In the genomic region with DNA sequence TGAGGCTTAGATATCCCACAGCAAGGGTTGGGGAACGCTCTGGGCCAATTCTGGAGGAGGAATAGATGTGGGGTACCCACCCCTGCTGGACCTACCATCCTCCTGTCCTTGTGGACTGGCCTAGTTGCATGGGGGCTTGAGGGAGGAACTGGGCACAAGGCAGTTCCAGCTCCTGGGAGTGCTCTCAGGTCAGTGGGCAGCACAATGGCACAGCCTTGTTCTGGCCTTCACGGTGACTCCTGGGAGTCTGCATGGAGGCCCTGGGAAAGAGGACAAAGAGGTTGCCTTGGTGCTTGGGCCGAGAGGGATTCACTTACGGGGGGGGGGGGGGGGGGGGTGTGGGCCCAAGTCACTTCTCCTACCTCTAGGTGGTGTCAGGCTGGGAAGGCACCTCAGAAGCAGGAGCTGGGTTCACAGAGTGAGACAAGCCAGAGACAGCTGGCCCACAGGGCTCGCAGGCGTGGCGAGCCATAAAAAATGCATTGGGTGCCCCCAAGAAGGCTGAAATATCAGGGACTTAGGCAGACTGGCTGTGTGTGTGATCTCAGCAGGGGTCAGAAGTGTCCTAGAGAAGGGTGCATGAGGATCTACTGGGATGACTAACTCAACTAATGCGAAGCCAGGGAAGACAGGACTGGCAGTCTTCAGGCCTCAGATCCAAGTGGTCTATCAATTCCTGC, we compare ENCODE assay signal across 8 mouse cellular contexts.
DNase-seq lines count a peak whose midpoint lies in the region; ATAC-seq and TF ChIP-seq lines count a peak whose summit lies in the region.

No protein-coding gene starts in this region.

- H3K4me3 ChIP-seq in cortical plate, adult 2 months (ENCODE audit: insufficient read depth, low read length) = no peak overlapping the region
- peak overlapping the region; percentile 22 for H3K4me3 ChIP-seq in hindbrain, embryonic 12.5 days
- H3K4me3 ChIP-seq in liver, embryonic 16.5 days (ENCODE audit: low read depth, low read length) = no peak overlapping the region
- peak overlapping the region; percentile 47 for H3K4me3 ChIP-seq in stomach, embryonic 16.5 days (replicated peaks; ENCODE audit: low read length)

- H3K27ac ChIP-seq in cortical plate, adult 2 months (ENCODE audit: insufficient read depth, low read length) = peak overlapping the region; percentile 100
- peak overlapping the region; percentile 100 for H3K27ac ChIP-seq in hindbrain, embryonic 12.5 days
- peak overlapping the region; percentile 37; the same call in 1 of the 2 replicates for H3K27ac ChIP-seq in liver, embryonic 16.5 days (ENCODE audit: low read length)
- H3K27ac ChIP-seq in stomach, embryonic 16.5 days (ENCODE audit: low read length) = peak overlapping the region; percentile 100

- peak; percentile 74 for DNase-seq in retina, postnatal 1 day
- no peak for DNase-seq in retina, embryonic 14.5 days (ENCODE audit: low spot score)
- no peak for DNase-seq in left cerebral cortex, postnatal 36 days (ENCODE audit: low spot score in 2 of 2)

- peaks cover 25% of the 10 kb centered on the region for H3K4me1 ChIP-seq in cortical plate, adult 2 months (ENCODE audit: control insufficient read depth, insufficient read depth, low read length)
- peaks cover 91% of the 10 kb centered on the region for H3K4me1 ChIP-seq in hindbrain, embryonic 12.5 days
- H3K4me1 ChIP-seq in liver, embryonic 16.5 days (ENCODE audit: control insufficient read depth, low read depth, low read length) = peaks cover 26% of the 10 kb centered on the region
- peaks cover 74% of the 10 kb centered on the region for H3K4me1 ChIP-seq in stomach, embryonic 16.5 days (ENCODE audit: control insufficient read depth, insufficient read depth, low read length)

- TF ChIP-seq POLR2A in cortical plate, adult 2 months (IDR thresholded peaks at IDR 0.05; ENCODE audit: extremely low read depth, insufficient read depth, low read length) = no peak

- peak overlapping the region; percentile 57 for H3K4me2 ChIP-seq in hindbrain, embryonic 12.5 days (replicated peaks)
- H3K4me2 ChIP-seq in liver, embryonic 16.5 days (ENCODE audit: low read depth, low read length) = no peak overlapping the region
- peak overlapping the region; percentile 78 for H3K4me2 ChIP-seq in stomach, embryonic 16.5 days (ENCODE audit: low read depth, low read length)

- H3K27me3 ChIP-seq in hindbrain, embryonic 12.5 days = no peaks in the 10 kb centered on the region
- peaks cover 29% of the 10 kb centered on the region for H3K27me3 ChIP-seq in liver, embryonic 16.5 days (ENCODE audit: control insufficient read depth, insufficient read depth, low read depth, low read length)
- H3K27me3 ChIP-seq in stomach, embryonic 16.5 days (ENCODE audit: control insufficient read depth, insufficient read depth, low read length) = no peaks in the 10 kb centered on the region

- H3K36me3 ChIP-seq in hindbrain, embryonic 12.5 days = no peaks in the 10 kb centered on the region
- H3K36me3 ChIP-seq in liver, embryonic 16.5 days (ENCODE audit: control insufficient read depth, insufficient read depth) = no peaks in the 10 kb centered on the region
- H3K36me3 ChIP-seq in stomach, embryonic 16.5 days (ENCODE audit: control insufficient read depth, insufficient read depth, low read length) = no peaks in the 10 kb centered on the region

- H3K9me3 ChIP-seq in hindbrain, embryonic 12.5 days (replicated peaks) = no peaks in the 10 kb centered on the region
- no peaks in the 10 kb centered on the region for H3K9me3 ChIP-seq in liver, embryonic 16.5 days (replicated peaks; ENCODE audit: control insufficient read depth, low read length)
- H3K9me3 ChIP-seq in stomach, embryonic 16.5 days (replicated peaks; ENCODE audit: control insufficient read depth, low read length) = no peaks in the 10 kb centered on the region

- intact Hi-C loops in left cerebral cortex, postnatal 36 days (cut with DNase I) = loop anchor here (2.0 to 5.0 kb wide), 7 partner anchors 27 to 247 kb away; partner anchors contain the start of genes Cstad and Ier5l

- 18% methylated on average over 8 of the region's 8 CpGs for WGBS in hindbrain, embryonic 12.5 days
- WGBS in liver, embryonic 16.5 days (ENCODE audit: insufficient replicate concordance) = 46% methylated on average over 7 of the region's 8 CpGs
- WGBS in stomach, embryonic 16.5 days = 20% methylated on average over 8 of the region's 8 CpGs

- ATAC-seq in hindbrain, embryonic 12.5 days (ENCODE audit: low FRiP score) = no peak
- no peak for ATAC-seq in liver, embryonic 16.5 days (ENCODE audit: low read depth)
- ATAC-seq in stomach, embryonic 16.5 days (ENCODE audit: insufficient read depth, low FRiP score) = no peak
- ATAC-seq in megakaryocyte progenitor cell, adult 5-6 weeks (replicated peaks; ENCODE audit: poor library complexity) = no peak

- H3K9ac ChIP-seq in hindbrain, embryonic 12.5 days = peak overlapping the region; percentile 74
- H3K9ac ChIP-seq in liver, embryonic 16.5 days (ENCODE audit: low read depth, low read length) = no peak overlapping the region
- peak overlapping the region; percentile 87 for H3K9ac ChIP-seq in stomach, embryonic 16.5 days (ENCODE audit: low read length)

- no peak for TF ChIP-seq CTCF in cortical plate, adult 2 months (IDR thresholded peaks at IDR 0.05; ENCODE audit: extremely low read depth, insufficient read depth, low read length)

Comparison
In these comparisons a context has a peak if more than half of its experiments do, and no peak if none do; other contexts are left out.
1. H3K27ac ChIP-seq: peak in every context shown above with its lines; median percentile 100 in cortical plate, adult 2 months; 100 in hindbrain, embryonic 12.5 days; 100 in stomach, embryonic 16.5 days; 37 in liver, embryonic 16.5 days.
2. H3K4me3 ChIP-seq: peak in hindbrain, embryonic 12.5 days (single experiment) and stomach, embryonic 16.5 days (single experiment); none in cortical plate, adult 2 months (single experiment) and liver, embryonic 16.5 days (single experiment).